Mouse (Mus musculus) intestine, postnatal 0 days (tissue): ENCODE data around the gene Bloc1s4. TPM values are rescaled to one million over a fixed set of nuclear protein-coding genes. Genes with fewer than 3 reads are reported as not detected.

Source experiments
- ATAC-seq: fragments of 200-750 bp; cut with Nextera tagmentation; 2 replicates; pipeline ENCODE4 v1.8.0; 2017; ENCODE audit warnings: mild to moderate bottlenecking, moderate TSS enrichment, moderate library complexity
- H3K27ac ChIP-seq: fragments of 300-500 bp; sonication (generic); 2 replicates; pipeline ENCODE4 v1.5.1; 2014; ENCODE audit warnings: mild to moderate bottlenecking, low read depth, low read length, moderate library complexity
- H3K27me3 ChIP-seq: fragments of 300-500 bp; sonication (generic); replicated peaks from 2 replicates; pipeline ENCODE4 v1.6.1; 2014; ENCODE audit warnings: low read length, mixed read lengths; ENCODE audit not compliant: control insufficient read depth, insufficient read depth
- H3K36me3 ChIP-seq: fragments of 300-500 bp; sonication (generic); 2 replicates; pipeline ENCODE4 v1.6.1; 2014; ENCODE audit warnings: mild to moderate bottlenecking, moderate library complexity; ENCODE audit not compliant: control insufficient read depth, insufficient read depth
- H3K4me1 ChIP-seq: fragments of 300-500 bp; sonication (generic); replicated peaks from 2 replicates; pipeline ENCODE4 v1.6.1; 2014; ENCODE audit warnings: antibody characterized with exemption, low read length, mixed read lengths; ENCODE audit not compliant: control insufficient read depth, insufficient read depth
- H3K4me2 ChIP-seq: fragments of 300-500 bp; sonication (generic); replicated peaks from 2 replicates; pipeline ENCODE4 v1.6.1; 2014; ENCODE audit warnings: low read depth, mild to moderate bottlenecking, moderate library complexity
- H3K4me3 ChIP-seq: fragments of 300-500 bp; sonication (generic); 2 replicates; pipeline ENCODE4 v1.5.1; 2014; ENCODE audit warnings: low read depth, low read length
- H3K9ac ChIP-seq: fragments of 300-500 bp; sonication (generic); 2 replicates; pipeline ENCODE4 v1.6.1; 2014; ENCODE audit warnings: mild to moderate bottlenecking, low read depth, low read length
- H3K9me3 ChIP-seq: fragments of 300-500 bp; sonication (generic); 2 replicates; pipeline ENCODE4 v1.6.1; 2016; ENCODE audit warnings: mixed run types; ENCODE audit not compliant: control insufficient read depth
- CTCF ChIP-seq: sonication (generic); IDR thresholded peaks from 2 replicates; pipeline ENCODE4 v1.5.1; 2016; ENCODE audit warnings: low read depth, mild to moderate bottlenecking, control low read depth, antibody characterized with exemption, moderate library complexity
- WGBS: fragments of 180-500 bp; shearing (Covaris S2); extraction: QIAGEN DNeasy Blood & Tissue Kit; methylation state at CpG from one replicate; pipeline ENCODE4 v1.1.7; 2014; 5-methylcytosine and 5-hydroxymethylcytosine counted together
- polyA plus RNA-seq: library from polyadenylated mRNA; unstranded; fragments of >200 nt; fragmentation: Nextera tagmentation; extraction: Ambion mirVana; gene quantifications from 2 replicates; pipeline ENCODE4 v1.2.1, GENCODE M21; 2015

Gene Bloc1s4
- polyA plus RNA-seq, 1 experiment from 2014 or later = 22.5 TPM

- no peaks in the 10 kb centered on the region for H3K36me3 ChIP-seq
- H3K27ac ChIP-seq = no peak overlapping the region
- WGBS = 71% methylated on average over 7 of the region's 7 CpGs
- ATAC-seq = no peak
- no peak overlapping the region for H3K4me3 ChIP-seq
- H3K9ac ChIP-seq = no peak overlapping the region
- peak overlapping the region; percentile 99 for H3K4me2 ChIP-seq
- H3K27me3 ChIP-seq = no peaks in the 10 kb centered on the region
- 0 out of 2 replicates have a peak, but pooled peaks cover 3% of the 10 kb centered on the region for H3K4me1 ChIP-seq
- TF ChIP-seq CTCF = no peak
- H3K9me3 ChIP-seq = no peaks in the 10 kb centered on the region
These were observed 1.4 kb downstream of the Bloc1s4 start for GRCm38 (mm10) chr5:36747071-36747470.

GRCm38 (mm10) chr5:36742126-36742848 is 6.2 kb downstream of the Bloc1s4 start:
- H3K27me3 ChIP-seq = no peaks in the 10 kb centered on the region
- 19% methylated on average over 16 of the region's 16 CpGs for WGBS
- 0 out of 2 replicates have a peak, but pooled peaks cover 3% of the 10 kb centered on the region for H3K4me1 ChIP-seq
- peak; percentile 63 for ATAC-seq
- no peaks in the 10 kb centered on the region for H3K36me3 ChIP-seq
- TF ChIP-seq CTCF = peak; percentile 96
- no peak overlapping the region for H3K27ac ChIP-seq
- no peak overlapping the region for H3K9ac ChIP-seq
- peak overlapping the region; percentile 20; the same call in 1 of the 2 replicates for H3K4me3 ChIP-seq
- no peaks in the 10 kb centered on the region for H3K9me3 ChIP-seq
- H3K4me2 ChIP-seq = peak overlapping the region; percentile 63

- Histone ChIP-seq H3K9ac (no peak overlapping the region), H3K9me3 (no peaks in the 10 kb centered on the region), H3K4me2 (no peak overlapping the region), H3K27ac (no peak overlapping the region), H3K27me3 (no peaks in the 10 kb centered on the region), H3K4me1 (no peaks in the 10 kb centered on the region), H3K36me3 (no peaks in the 10 kb centered on the region), H3K4me3 (no peak overlapping the region)
- 51% methylated on average over 4 of the region's 4 CpGs for WGBS
- TF ChIP-seq CTCF = peak; percentile 89
- ATAC-seq = 0 out of 2 replicates have a peak, but pooled peaks have one; percentile 26
These were observed 8.6 kb downstream of the Bloc1s4 start for GRCm38 (mm10) chr5:36739829-36740228.

GRCm38 (mm10) chr5:36738799-36739615 is 9.4 kb downstream of the Bloc1s4 start:
- H3K27me3 ChIP-seq = no peaks in the 10 kb centered on the region
- 65% methylated on average over 16 of the region's 16 CpGs for WGBS
- no peaks in the 10 kb centered on the region for H3K36me3 ChIP-seq
- H3K4me1 ChIP-seq = no peaks in the 10 kb centered on the region
- no peak overlapping the region for H3K4me2 ChIP-seq
- H3K4me3 ChIP-seq = no peak overlapping the region
- no peaks in the 10 kb centered on the region for H3K9me3 ChIP-seq
- peak; percentile 7; the same call in 1 of the 2 replicates for TF ChIP-seq CTCF
- no peak overlapping the region for H3K27ac ChIP-seq
- no peak for ATAC-seq
- no peak overlapping the region for H3K9ac ChIP-seq

- no peak for TF ChIP-seq CTCF
- WGBS = 61% methylated on average over 4 of the region's 4 CpGs
- Histone ChIP-seq H3K27ac (no peak overlapping the region), H3K36me3 (no peaks in the 10 kb centered on the region), H3K4me2 (no peak overlapping the region), H3K4me1 (no peaks in the 10 kb centered on the region), H3K9me3 (no peaks in the 10 kb centered on the region), H3K27me3 (no peaks in the 10 kb centered on the region), H3K4me3 (no peak overlapping the region), H3K9ac (no peak overlapping the region)
- ATAC-seq = no peak
These were observed 10.7 kb downstream of the Bloc1s4 start for GRCm38 (mm10) chr5:36737765-36738164.

- Histone ChIP-seq H3K4me3 (no peak overlapping the region), H3K9me3 (no peaks in the 10 kb centered on the region), H3K27me3 (no peaks in the 10 kb centered on the region), H3K4me1 (0 out of 2 replicates have a peak, but pooled peaks cover 2% of the 10 kb centered on the region), H3K27ac (no peak overlapping the region), H3K36me3 (no peaks in the 10 kb centered on the region), H3K4me2 (no peak overlapping the region), H3K9ac (no peak overlapping the region)
- ATAC-seq = no peak
- WGBS = 65% methylated on average over 8 of the region's 8 CpGs
- no peak for TF ChIP-seq CTCF
These were observed 12.4 kb downstream of the Bloc1s4 start for GRCm38 (mm10) chr5:36736009-36736408.
